Mouse (Mus musculus) kidney, adult 2 months (tissue): ENCODE data around the gene Tctn3. TPM values are rescaled to one million over a fixed set of nuclear protein-coding genes. Genes with fewer than 3 reads are reported as not detected.
"Not testable (repeated sequence)": the region's sequence is repeated elsewhere in the genome, so short reads cannot be mapped to it uniquely, and the experiment has no call there.

Source experiments
- DNase-seq: peaks from one replicate; pipeline ENCODE4 v3.0.0; 2021
- H3K27ac ChIP-seq: fragments of 200-500 bp; 2 replicates; pipeline ENCODE4 v1.5.1; 2012; ENCODE audit warnings: low read depth, low read length, control low read depth, inconsistent platforms; ENCODE audit not compliant: insufficient read depth
- H3K27me3 ChIP-seq: fragments of 200-500 bp; replicated peaks from 2 replicates; pipeline ENCODE4 v1.6.1; 2012; ENCODE audit warnings: mild to moderate bottlenecking, moderate library complexity, low read length, inconsistent platforms; ENCODE audit not compliant: control insufficient read depth, insufficient read depth
- H3K36me3 ChIP-seq: fragments of 200-500 bp; 2 replicates; pipeline ENCODE4 v1.6.1; 2012; ENCODE audit warnings: mild to moderate bottlenecking, moderate library complexity, low read length, inconsistent platforms; ENCODE audit not compliant: control insufficient read depth, insufficient read depth
- H3K4me1 ChIP-seq: fragments of 200-500 bp; 2 replicates; pipeline ENCODE4 v1.6.1; 2011; ENCODE audit warnings: low read length; ENCODE audit not compliant: control insufficient read depth, insufficient read depth
- H3K4me3 ChIP-seq: fragments of 200-500 bp; 2 replicates; pipeline ENCODE4 v1.5.1; 2011; ENCODE audit warnings: mild to moderate bottlenecking, low read depth, low read length, control low read depth; ENCODE audit not compliant: insufficient read depth
- CTCF ChIP-seq: fragments of 200-500 bp; conservative IDR thresholded peaks from 2 replicates; pipeline ENCODE4 v1.5.1; 2011; ENCODE audit warnings: low read depth, mild to moderate bottlenecking, control low read depth, low read length, moderate library complexity, mixed read lengths; ENCODE audit not compliant: insufficient read depth, insufficient read length
- POLR2A ChIP-seq: fragments of 200-500 bp; IDR thresholded peaks from one replicate; pipeline ENCODE4 v1.6.1; 2011; ENCODE audit warnings: low read depth, low read length, control low read depth
- WGBS: fragments of 180-500 bp; shearing (Covaris S2); methylation state at CpG from one replicate; pipeline ENCODE4 v1.1.7; 2018; 5-methylcytosine and 5-hydroxymethylcytosine counted together
- polyA plus RNA-seq: library from polyadenylated mRNA; depleted of rRNA; stranded (reverse); fragments of >200 nt; gene quantifications from 2 replicates; pipeline ENCODE4 v1.2.3, GENCODE M21; 2012

Gene Tctn3
- polyA plus RNA-seq, 1 experiment: 8.6 TPM

DNA sequence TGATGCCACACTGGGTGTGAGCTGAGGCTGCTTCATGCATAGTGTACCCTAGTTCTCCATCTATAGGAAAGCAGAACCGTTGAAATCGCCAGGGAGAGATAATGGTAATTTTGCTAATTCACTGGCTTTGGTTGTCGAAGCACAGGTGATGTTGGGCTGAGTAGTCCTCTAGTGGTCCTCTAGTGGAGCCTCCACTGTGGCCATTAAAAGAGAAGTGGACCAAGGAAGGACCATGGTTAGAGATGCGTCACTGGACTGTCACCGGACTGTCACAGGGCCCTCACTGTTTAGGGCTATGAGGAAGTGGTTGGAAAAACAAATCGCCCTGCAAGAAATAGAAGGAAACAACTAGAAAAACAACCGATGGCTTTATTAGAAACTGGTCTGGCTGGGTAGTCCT lies 25.6 kb upstream of the Tctn3 start:
- TF ChIP-seq POLR2A: no peak
- TF ChIP-seq CTCF: no peak
- no peak overlapping the region for H3K4me3 ChIP-seq
- H3K27ac ChIP-seq: peak overlapping the region; percentile 69; the same call in 1 of the 2 replicates
- H3K4me1 ChIP-seq: no peaks in the 10 kb centered on the region
- 68% methylated on average over 7 of the region's 7 CpGs for WGBS
- no peak for DNase-seq
- H3K36me3 ChIP-seq: no peaks in the 10 kb centered on the region
- H3K27me3 ChIP-seq: no peaks in the 10 kb centered on the region

DNA sequence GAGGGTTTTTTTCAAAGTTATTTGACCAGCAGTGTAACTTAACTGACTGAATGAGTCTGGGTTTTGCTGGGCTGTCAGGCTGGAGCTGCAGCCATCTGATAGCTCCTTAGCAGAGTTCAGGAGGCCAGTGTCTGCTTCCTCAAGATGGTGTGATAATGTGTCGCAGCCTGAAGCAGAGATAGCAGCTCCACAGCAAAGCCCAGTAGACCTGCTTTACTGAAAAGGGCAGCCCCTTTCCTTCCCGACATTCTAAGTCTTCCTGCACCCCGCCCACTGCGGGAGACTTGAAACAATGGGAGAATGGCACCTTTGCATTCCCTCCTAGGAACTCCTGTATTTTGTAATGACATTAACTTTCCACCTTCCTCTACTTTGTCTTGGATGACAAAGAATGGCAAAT lies 25.1 kb upstream of the Tctn3 start:
- Histone ChIP-seq H3K36me3 (no peaks in the 10 kb centered on the region), H3K4me1 (no peaks in the 10 kb centered on the region), H3K27ac (peak overlapping the region; percentile 69), H3K27me3 (no peaks in the 10 kb centered on the region), H3K4me3 (no peak overlapping the region)
- TF ChIP-seq POLR2A (no peak), CTCF (no peak)
- DNase-seq: peak; percentile 81
- WGBS: 50% methylated on average over 4 of the region's 4 CpGs

DNA sequence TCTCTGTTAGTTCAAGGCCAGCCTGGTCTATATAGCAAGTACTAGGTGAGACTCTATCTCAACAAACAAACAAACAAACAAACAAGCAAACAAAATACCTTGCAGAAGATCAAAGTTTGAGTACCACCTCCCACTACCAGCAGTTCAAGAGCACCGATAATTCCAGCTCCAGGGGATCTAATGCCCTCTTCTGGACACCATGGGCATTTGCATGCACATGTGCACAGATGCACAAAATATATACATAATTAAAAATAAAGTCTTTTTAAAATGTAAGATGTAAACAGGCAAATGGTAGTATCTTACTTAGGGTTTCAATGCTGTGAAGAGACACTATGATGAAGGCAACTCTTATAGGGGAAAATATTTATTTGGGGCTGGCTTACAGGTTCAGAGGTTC lies 21.1 kb upstream of the Tctn3 start:
- Histone ChIP-seq H3K4me3 (no peak overlapping the region), H3K27ac (no peak overlapping the region), H3K36me3 (no peaks in the 10 kb centered on the region), H3K27me3 (no peaks in the 10 kb centered on the region), H3K4me1 (no peaks in the 10 kb centered on the region)
- 68% methylated on average over 1 of the region's 1 CpGs for WGBS
- DNase-seq: no peak
- TF ChIP-seq POLR2A: no peak
- 0 out of 2 replicates have a peak, but pooled peaks have one; percentile 8 for TF ChIP-seq CTCF

DNA sequence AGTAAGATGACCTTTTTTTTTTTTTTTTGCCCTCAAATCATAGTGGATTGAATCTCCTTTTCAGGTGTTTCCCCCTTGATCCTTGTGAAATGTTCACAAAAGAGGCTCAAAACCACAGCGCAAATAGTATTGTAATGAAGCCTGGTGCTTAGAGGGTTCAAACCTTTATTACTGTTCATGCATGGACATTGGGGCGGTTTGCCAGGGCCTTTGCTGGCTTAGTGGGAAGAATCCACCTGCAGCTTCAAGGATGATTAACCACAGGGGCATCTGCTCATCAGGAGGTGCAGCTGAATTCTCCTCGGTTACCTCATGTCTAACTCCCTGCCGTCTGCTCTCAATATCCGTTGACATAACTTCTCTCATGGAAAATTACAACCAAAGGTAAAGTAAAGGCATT lies 20.6 kb upstream of the Tctn3 start:
- Histone ChIP-seq H3K4me1 (no peaks in the 10 kb centered on the region), H3K4me3 (no peak overlapping the region), H3K27ac (no peak overlapping the region), H3K27me3 (no peaks in the 10 kb centered on the region), H3K36me3 (no peaks in the 10 kb centered on the region)
- TF ChIP-seq POLR2A (no peak), CTCF (no peak)
- no peak for DNase-seq
- WGBS: 56% methylated on average over 5 of the region's 5 CpGs

DNA sequence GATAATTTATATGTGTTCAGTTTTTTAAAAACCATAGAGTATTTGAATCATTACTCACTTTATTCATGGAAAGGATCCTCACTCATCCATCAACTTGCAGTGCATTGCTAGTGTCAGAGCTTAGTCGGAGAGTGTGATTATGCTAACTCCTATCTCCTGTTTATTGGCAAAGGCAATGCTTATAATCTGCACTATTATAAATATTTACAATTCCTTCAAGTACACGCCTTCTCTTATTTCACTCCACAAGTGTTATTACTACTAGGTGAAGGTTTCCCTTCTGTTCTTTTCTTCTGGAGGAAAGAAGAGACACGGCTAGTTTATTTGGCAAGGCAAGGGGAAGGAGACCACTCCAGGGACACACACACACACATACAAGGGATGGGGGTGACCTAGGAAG lies 20.2 kb upstream of the Tctn3 start:
- Histone ChIP-seq H3K27ac (no peak overlapping the region), H3K4me1 (no peaks in the 10 kb centered on the region), H3K4me3 (no peak overlapping the region), H3K36me3 (no peaks in the 10 kb centered on the region), H3K27me3 (no peaks in the 10 kb centered on the region)
- TF ChIP-seq POLR2A: no peak
- no peak for TF ChIP-seq CTCF
- 58% methylated on average over 3 of the region's 3 CpGs for WGBS
- no peak for DNase-seq

DNA sequence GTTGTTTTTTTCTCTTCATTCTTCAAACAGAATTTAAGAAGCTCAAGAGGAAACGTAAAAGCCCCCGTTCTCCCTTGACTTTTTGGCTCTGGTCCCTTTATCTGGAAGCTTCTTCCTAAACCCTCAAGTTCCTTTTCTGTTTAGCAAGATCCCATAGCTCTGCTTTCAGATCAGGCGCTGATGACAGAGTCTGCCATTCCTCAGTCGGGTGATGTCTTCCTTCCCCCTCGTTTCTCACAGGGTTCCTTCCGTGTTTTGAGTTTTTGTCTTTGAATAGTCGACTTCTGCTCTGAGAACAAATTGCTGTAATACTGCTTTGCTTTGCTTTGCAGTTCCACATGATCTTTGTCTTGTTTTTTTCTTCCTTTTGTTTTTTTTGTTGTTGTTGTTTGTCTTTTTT lies 18.6 kb upstream of the Tctn3 start:
- TF ChIP-seq POLR2A: no peak
- TF ChIP-seq CTCF: no peak
- Histone ChIP-seq H3K4me1 (no peaks in the 10 kb centered on the region), H3K4me3 (no peak overlapping the region), H3K36me3 (no peaks in the 10 kb centered on the region), H3K27ac (peak overlapping the region; percentile 52; the same call in 1 of the 2 replicates), H3K27me3 (no peaks in the 10 kb centered on the region)
- peak; percentile 48 for DNase-seq
- 64% methylated on average over 7 of the region's 7 CpGs for WGBS

DNA sequence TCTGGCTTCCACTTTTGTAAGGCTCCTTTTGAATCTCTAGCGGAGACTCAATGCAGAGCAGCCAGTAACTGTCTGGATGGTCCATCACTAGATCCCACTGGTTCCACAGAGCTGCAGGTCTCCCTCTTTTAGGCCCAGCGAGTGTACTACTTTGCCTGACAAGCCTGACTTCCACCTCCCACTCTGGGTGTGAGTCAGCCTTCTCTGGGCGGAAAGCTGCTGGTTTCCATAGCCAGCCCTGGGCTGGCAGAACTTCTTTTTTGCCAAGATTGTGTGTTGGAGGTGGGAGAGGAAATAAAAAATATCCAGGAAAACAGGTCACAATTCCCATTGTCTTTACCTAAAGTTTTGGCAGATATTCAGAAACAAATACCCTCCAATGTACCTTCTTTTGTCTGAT lies 18.1 kb upstream of the Tctn3 start:
- peak; percentile 63 for DNase-seq
- Histone ChIP-seq H3K4me1 (no peaks in the 10 kb centered on the region), H3K27me3 (no peaks in the 10 kb centered on the region), H3K27ac (no peak overlapping the region), H3K4me3 (no peak overlapping the region), H3K36me3 (no peaks in the 10 kb centered on the region)
- 66% methylated on average over 3 of the region's 3 CpGs for WGBS
- TF ChIP-seq CTCF (no peak), POLR2A (no peak)

DNA sequence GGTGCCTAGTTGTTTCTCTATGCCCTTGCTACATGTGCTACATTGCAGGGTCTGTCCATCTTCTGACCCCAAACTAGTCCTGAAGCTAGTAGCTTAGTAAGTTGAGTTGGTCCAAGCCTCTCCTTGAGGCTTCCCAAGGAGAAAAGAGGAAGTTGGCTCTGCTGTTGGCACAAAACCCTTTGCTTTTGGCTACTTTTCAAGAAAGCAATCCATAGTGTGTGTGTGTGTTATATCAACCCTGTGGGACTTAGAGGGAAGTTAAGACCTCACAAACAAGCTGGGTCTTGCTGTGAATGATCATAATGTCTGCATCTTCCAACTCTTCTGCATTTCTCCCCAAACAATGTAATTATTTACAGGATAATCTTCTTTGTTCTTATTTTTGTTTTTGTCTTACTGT lies 16.9 kb upstream of the Tctn3 start:
- no peaks in the 10 kb centered on the region for H3K4me1 ChIP-seq
- H3K27ac ChIP-seq: no peak overlapping the region
- no peaks in the 10 kb centered on the region for H3K27me3 ChIP-seq
- no peaks in the 10 kb centered on the region for H3K36me3 ChIP-seq
- H3K4me3 ChIP-seq: no peak overlapping the region
- DNase-seq: no peak
- TF ChIP-seq POLR2A (no peak), CTCF (no peak)

DNA sequence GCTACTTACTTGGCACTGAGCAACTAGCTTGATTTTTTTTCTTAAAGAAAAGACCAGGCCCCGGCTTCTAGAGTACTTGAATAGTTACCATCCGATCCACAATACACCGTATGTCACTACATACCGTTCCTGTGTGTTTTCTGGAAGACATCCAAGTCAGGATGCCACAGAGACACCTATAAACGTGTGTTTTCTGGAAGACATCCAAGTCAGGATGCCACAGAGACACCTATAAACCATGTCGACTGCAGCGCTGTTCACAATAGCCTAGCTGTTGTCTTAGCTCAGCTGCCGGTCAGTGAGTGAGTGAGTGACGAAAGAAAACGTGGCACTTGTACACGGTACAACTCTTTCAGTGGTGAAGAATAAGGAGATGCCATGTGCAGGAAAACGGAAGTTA lies 13.9 kb upstream of the Tctn3 start:
- Histone ChIP-seq H3K4me1 (no peaks in the 10 kb centered on the region), H3K27me3 (no peaks in the 10 kb centered on the region), H3K36me3 (no peaks in the 10 kb centered on the region), H3K27ac (no peak overlapping the region), H3K4me3 (no peak overlapping the region)
- 42% methylated on average over 12 of the region's 12 CpGs for WGBS
- no peak for DNase-seq
- no peak for TF ChIP-seq CTCF
- TF ChIP-seq POLR2A: no peak

DNA sequence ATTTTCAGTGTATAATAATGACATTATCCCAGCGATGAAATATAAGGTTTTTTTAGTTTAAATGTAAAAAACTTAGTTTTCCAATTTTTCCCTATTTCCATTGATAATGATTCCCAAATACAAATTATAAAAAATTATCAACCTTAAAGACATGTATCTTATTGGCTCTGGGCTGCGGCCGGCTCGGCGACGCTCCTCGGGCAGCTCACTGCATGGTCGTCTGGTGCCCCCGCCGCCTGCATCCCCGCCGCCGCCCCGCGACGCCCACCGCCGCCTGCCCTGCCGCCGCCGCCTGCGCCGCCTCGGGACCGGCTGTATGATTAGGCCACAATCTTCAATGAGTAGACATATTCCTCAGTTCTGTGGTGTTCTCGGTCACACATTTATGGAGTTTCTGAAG lies 9.6 kb upstream of the Tctn3 start:
- 62% methylated on average over 16 of the region's 26 CpGs for WGBS
- H3K27me3 ChIP-seq, H3K4me3 ChIP-seq, H3K27ac ChIP-seq, H3K36me3 ChIP-seq, DNase-seq, H3K4me1 ChIP-seq: not testable (repeated sequence)
